Mouse (Mus musculus): Measurements from ENCODE around the gene Rprd1b. TPM values are rescaled to one million over a fixed set of nuclear protein-coding genes. Genes with fewer than 3 reads are reported as not detected.
A peak's percentile ranks its signal among the peaks of the same experiment; 100 is the strongest.

Gene Rprd1b
- total and polyA plus RNA-seq, 2 experiments from 2014 or later: 13.5 to 24.5 TPM

GRCm38 (mm10) chr2:158090096-158090495, 61.8 kb downstream of the Rprd1b start:
- Histone ChIP-seq H3K4me1 (ENCODE audit: control insufficient read depth, insufficient read depth) (peaks cover 13% of the 10 kb centered on the region), H3K27me3 (ENCODE audit: control insufficient read depth, insufficient read depth, low read length) (no peaks in the 10 kb centered on the region), H3K9me3 (replicated peaks; ENCODE audit: control insufficient read depth, low read length) (no peaks in the 10 kb centered on the region), H3K36me3 (replicated peaks; ENCODE audit: control insufficient read depth, insufficient read depth, low read length) (no peaks in the 10 kb centered on the region), H3K9ac (replicated peaks; ENCODE audit: low read depth, low read length) (no peak overlapping the region), H3K4me2 (ENCODE audit: low read depth, low read length) (no peak overlapping the region), H3K4me3 (ENCODE audit: low read depth, low read length) (no peak overlapping the region), H3K27ac (ENCODE audit: low read depth) (no peak overlapping the region)
- DNase-seq (ENCODE audit: low spot score) (peak; percentile 3), ATAC-seq (ENCODE audit: insufficient read depth, low read depth) (no peak)
- TF ChIP-seq CTCF (IDR thresholded peaks at IDR 0.05; ENCODE audit: low read depth): no peak
- no peak for TF ChIP-seq EP300 (IDR thresholded peaks at IDR 0.05; ENCODE audit: low read depth)
- 80% methylated on average over 4 of the region's 4 CpGs for WGBS

GRCm38 (mm10) chr2:158093345-158093744, 65.0 kb downstream of the Rprd1b start:
- Histone ChIP-seq H3K9ac (replicated peaks; ENCODE audit: low read depth, low read length) (no peak overlapping the region), H3K27ac (ENCODE audit: low read depth) (no peak overlapping the region; the same call in 1 of the 2 replicates), H3K36me3 (replicated peaks; ENCODE audit: control insufficient read depth, insufficient read depth, low read length) (no peaks in the 10 kb centered on the region), H3K4me3 (ENCODE audit: low read depth, low read length) (no peak overlapping the region), H3K27me3 (ENCODE audit: control insufficient read depth, insufficient read depth, low read length) (no peaks in the 10 kb centered on the region), H3K4me1 (ENCODE audit: control insufficient read depth, insufficient read depth) (peaks cover 13% of the 10 kb centered on the region), H3K9me3 (replicated peaks; ENCODE audit: control insufficient read depth, low read length) (no peaks in the 10 kb centered on the region), H3K4me2 (ENCODE audit: low read depth, low read length) (no peak overlapping the region)
- ATAC-seq (ENCODE audit: insufficient read depth, low read depth): peak; percentile 19; the same call in 1 of the 2 replicates
- 51% methylated on average over 5 of the region's 5 CpGs for WGBS
- DNase-seq (ENCODE audit: low spot score): peak; percentile 9
- TF ChIP-seq EP300 (IDR thresholded peaks at IDR 0.05; ENCODE audit: low read depth): no peak
- no peak for TF ChIP-seq CTCF (IDR thresholded peaks at IDR 0.05; ENCODE audit: low read depth)

DNA sequence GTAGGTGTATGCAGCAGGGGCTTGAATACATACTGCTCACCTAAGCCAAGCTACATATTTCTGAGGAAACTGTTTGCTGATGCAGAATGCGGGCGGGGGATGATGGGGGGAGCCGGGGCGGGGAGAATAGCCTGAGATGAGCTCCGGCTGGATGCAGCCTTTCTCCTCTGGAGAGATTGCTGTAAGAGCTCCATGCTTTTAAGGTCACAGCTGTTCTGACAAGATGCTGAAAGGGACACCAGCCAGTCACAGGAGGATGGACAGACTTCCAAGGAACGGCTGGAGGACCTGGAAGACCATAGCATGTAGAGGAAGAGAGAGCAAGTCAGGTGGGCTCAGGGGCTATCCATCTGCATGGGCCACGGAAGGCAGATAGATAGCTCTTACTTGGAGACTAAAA, 66.0 kb downstream of the Rprd1b start:
- Histone ChIP-seq H3K27ac (ENCODE audit: low read depth) (no peak overlapping the region; the same call in 1 of the 2 replicates), H3K4me1 (ENCODE audit: control insufficient read depth, insufficient read depth) (peaks cover 13% of the 10 kb centered on the region), H3K36me3 (replicated peaks; ENCODE audit: control insufficient read depth, insufficient read depth, low read length) (no peaks in the 10 kb centered on the region), H3K27me3 (ENCODE audit: control insufficient read depth, insufficient read depth, low read length) (no peaks in the 10 kb centered on the region), H3K9me3 (replicated peaks; ENCODE audit: control insufficient read depth, low read length) (no peaks in the 10 kb centered on the region), H3K4me3 (ENCODE audit: low read depth, low read length) (no peak overlapping the region), H3K4me2 (ENCODE audit: low read depth, low read length) (no peak overlapping the region), H3K9ac (replicated peaks; ENCODE audit: low read depth, low read length) (no peak overlapping the region)
- TF ChIP-seq EP300 (IDR thresholded peaks at IDR 0.05; ENCODE audit: low read depth) (no peak), CTCF (IDR thresholded peaks at IDR 0.05; ENCODE audit: low read depth) (no peak)
- DNase-seq (ENCODE audit: low spot score) (peak; percentile 5), ATAC-seq (ENCODE audit: insufficient read depth, low read depth) (no peak)
- WGBS: 70% methylated on average over 7 of the region's 7 CpGs

- H3K4me2 ChIP-seq (ENCODE audit: low read depth, low read length): no peak overlapping the region
- H3K36me3 ChIP-seq (replicated peaks; ENCODE audit: control insufficient read depth, insufficient read depth, low read length): no peaks in the 10 kb centered on the region
- H3K9me3 ChIP-seq (replicated peaks; ENCODE audit: control insufficient read depth, low read length): no peaks in the 10 kb centered on the region
- H3K27ac ChIP-seq (ENCODE audit: low read depth): no peak overlapping the region
- TF ChIP-seq EP300 (IDR thresholded peaks at IDR 0.05; ENCODE audit: low read depth) (no peak), CTCF (IDR thresholded peaks at IDR 0.05; ENCODE audit: low read depth) (no peak)
- no peaks in the 10 kb centered on the region for H3K27me3 ChIP-seq (ENCODE audit: control insufficient read depth, insufficient read depth, low read length)
- no peak overlapping the region for H3K4me3 ChIP-seq (ENCODE audit: low read depth, low read length)
- DNase-seq (ENCODE audit: low spot score) (no peak), ATAC-seq (ENCODE audit: insufficient read depth, low read depth) (no peak)
- WGBS: 50% methylated on average over 5 of the region's 5 CpGs
- no peak overlapping the region for H3K9ac ChIP-seq (replicated peaks; ENCODE audit: low read depth, low read length)
- peaks cover 13% of the 10 kb centered on the region for H3K4me1 ChIP-seq (ENCODE audit: control insufficient read depth, insufficient read depth)
Measured at GRCm38 (mm10) chr2:158094846-158095245, 66.5 kb downstream of the Rprd1b start.

- Histone ChIP-seq H3K9me3 (replicated peaks; ENCODE audit: control insufficient read depth, low read length) (no peaks in the 10 kb centered on the region), H3K4me1 (ENCODE audit: control insufficient read depth, insufficient read depth) (peaks cover 13% of the 10 kb centered on the region), H3K36me3 (replicated peaks; ENCODE audit: control insufficient read depth, insufficient read depth, low read length) (no peaks in the 10 kb centered on the region), H3K27ac (ENCODE audit: low read depth) (no peak overlapping the region), H3K4me2 (ENCODE audit: low read depth, low read length) (no peak overlapping the region), H3K27me3 (ENCODE audit: control insufficient read depth, insufficient read depth, low read length) (no peaks in the 10 kb centered on the region), H3K9ac (replicated peaks; ENCODE audit: low read depth, low read length) (no peak overlapping the region), H3K4me3 (ENCODE audit: low read depth, low read length) (no peak overlapping the region)
- 69% methylated on average over 5 of the region's 5 CpGs for WGBS
- no peak for ATAC-seq (ENCODE audit: insufficient read depth, low read depth)
- TF ChIP-seq EP300 (IDR thresholded peaks at IDR 0.05; ENCODE audit: low read depth) (no peak), CTCF (IDR thresholded peaks at IDR 0.05; ENCODE audit: low read depth) (no peak)
- DNase-seq (ENCODE audit: low spot score): no peak
Measured at GRCm38 (mm10) chr2:158097071-158097470, 68.8 kb downstream of the Rprd1b start.

DNA sequence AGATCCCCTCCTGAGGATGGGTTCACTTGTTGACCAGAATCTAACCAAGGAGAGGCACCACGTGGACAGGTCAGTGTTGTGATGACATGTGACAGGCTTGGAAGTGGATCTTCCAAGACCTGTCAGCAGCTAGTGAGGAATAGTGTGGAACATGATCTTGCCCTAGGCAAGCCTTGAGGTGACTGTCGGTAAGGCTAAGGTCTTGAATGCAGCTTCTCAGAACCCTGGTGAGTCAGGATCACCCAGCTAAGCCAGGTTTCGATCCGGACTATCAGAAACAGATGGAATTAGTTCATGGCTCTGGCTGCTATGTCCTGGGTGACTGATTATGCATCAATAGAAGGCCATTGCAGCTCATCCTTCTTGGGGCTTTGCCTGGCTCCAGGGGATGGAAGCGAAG, 70.4 kb downstream of the Rprd1b start:
- H3K9ac ChIP-seq (replicated peaks; ENCODE audit: low read depth, low read length): no peak overlapping the region
- H3K4me1 ChIP-seq (ENCODE audit: control insufficient read depth, insufficient read depth): peaks cover 7% of the 10 kb centered on the region; the same call in 1 of the 2 replicates
- H3K27me3 ChIP-seq (ENCODE audit: control insufficient read depth, insufficient read depth, low read length): no peaks in the 10 kb centered on the region
- no peak overlapping the region for H3K27ac ChIP-seq (ENCODE audit: low read depth)
- ATAC-seq (ENCODE audit: insufficient read depth, low read depth): no peak
- TF ChIP-seq EP300 (IDR thresholded peaks at IDR 0.05; ENCODE audit: low read depth) (no peak), CTCF (IDR thresholded peaks at IDR 0.05; ENCODE audit: low read depth) (no peak)
- H3K9me3 ChIP-seq (replicated peaks; ENCODE audit: control insufficient read depth, low read length): no peaks in the 10 kb centered on the region
- DNase-seq (ENCODE audit: low spot score): no peak
- WGBS: 86% methylated on average over 5 of the region's 5 CpGs
- H3K4me3 ChIP-seq (ENCODE audit: low read depth, low read length): no peak overlapping the region
- no peak overlapping the region for H3K4me2 ChIP-seq (ENCODE audit: low read depth, low read length)
- H3K36me3 ChIP-seq (replicated peaks; ENCODE audit: control insufficient read depth, insufficient read depth, low read length): no peaks in the 10 kb centered on the region
